Mouse (Mus musculus): ENCODE measurements around the gene Il11. TPM values are rescaled to one million over a fixed set of nuclear protein-coding genes. Genes with fewer than 3 reads are reported as not detected.

The Il11 gene
- polyA plus RNA-seq, 2 experiments = 0.03 TPM; not detected in 1

- H3K4me2 ChIP-seq (ENCODE audit: low read depth) = no peak within 1 kb of the TSS
- H3K4me1 ChIP-seq (replicated peaks; ENCODE audit: control insufficient read depth in 2 of 2, insufficient read depth in 2 of 2, low read length in 1 of 2) = no peaks in the 10 kb centered on the region
- 39% methylated on average over 3 of the region's 5 CpGs for WGBS (ENCODE audit: insufficient replicate concordance)
- no peak for ATAC-seq (ENCODE audit: insufficient read depth)
- no peak for DNase-seq (ENCODE audit: low read depth in 3 of 3, low spot score in 3 of 3)
- H3K27me3 ChIP-seq (ENCODE audit: control insufficient read depth, insufficient read depth, low read length) = peaks cover 25% of the 10 kb centered on the region
- H3K27ac ChIP-seq = no peak within 1 kb of the TSS
- H3K9ac ChIP-seq (replicated peaks) = no peak within 1 kb of the TSS
- no peaks in the 10 kb centered on the region for H3K36me3 ChIP-seq (replicated peaks; ENCODE audit: control insufficient read depth, insufficient read depth, low read depth)
- no peak within 1 kb of the TSS for H3K4me3 ChIP-seq (ENCODE audit: insufficient read depth in 1 of 2, low read depth in 2 of 2, low read length in 2 of 2)
- H3K9me3 ChIP-seq (ENCODE audit: control insufficient read depth, low read length) = no peaks in the 10 kb centered on the region
- no peak for TF ChIP-seq CTCF (IDR thresholded peaks at IDR 0.05; ENCODE audit: low read depth)
- no peak for TF ChIP-seq EP300 (IDR thresholded peaks at IDR 0.05; ENCODE audit: low read depth)
These were observed 11.5 kb downstream of the Il11 start, which contains the start of gene Fam71e2 for GRCm38 (mm10) chr7:4771202-4771601. Gene Fam71e2, minus strand, starts transcription at chr7:4771302.

GRCm38 (mm10) chr7:4764946-4765710 lies 17.5 kb downstream of the Il11 start:
- Histone ChIP-seq H3K4me2 (ENCODE audit: low read depth) (no peak overlapping the region), H3K9ac (replicated peaks) (no peak overlapping the region), H3K4me1 (replicated peaks; ENCODE audit: control insufficient read depth in 2 of 2, insufficient read depth in 2 of 2, low read length in 1 of 2) (no peaks in the 10 kb centered on the region), H3K27ac (no peak overlapping the region), H3K9me3 (ENCODE audit: control insufficient read depth, low read length) (no peaks in the 10 kb centered on the region), H3K36me3 (replicated peaks; ENCODE audit: control insufficient read depth, insufficient read depth, low read depth) (no peaks in the 10 kb centered on the region), H3K27me3 (ENCODE audit: control insufficient read depth, insufficient read depth, low read length) (peaks cover 7% of the 10 kb centered on the region), H3K4me3 (ENCODE audit: insufficient read depth in 1 of 2, low read depth in 2 of 2, low read length in 2 of 2) (no peak overlapping the region)
- TF ChIP-seq CTCF (IDR thresholded peaks at IDR 0.05; ENCODE audit: low read depth) = no peak
- TF ChIP-seq EP300 (IDR thresholded peaks at IDR 0.05; ENCODE audit: low read depth) = no peak
- ATAC-seq (ENCODE audit: insufficient read depth) (no peak), DNase-seq (ENCODE audit: low read depth in 3 of 3, low spot score in 3 of 3) (no peak)
- 25% methylated on average over 4 of the region's 4 CpGs for WGBS (ENCODE audit: insufficient replicate concordance)

- no peaks in the 10 kb centered on the region for H3K27me3 ChIP-seq (ENCODE audit: control insufficient read depth, insufficient read depth, low read length)
- no peak overlapping the region for H3K4me2 ChIP-seq (ENCODE audit: low read depth)
- no peak overlapping the region for H3K27ac ChIP-seq
- 19% methylated on average over 1 of the region's 1 CpGs for WGBS (ENCODE audit: insufficient replicate concordance)
- H3K36me3 ChIP-seq (replicated peaks; ENCODE audit: control insufficient read depth, insufficient read depth, low read depth) = no peaks in the 10 kb centered on the region
- no peaks in the 10 kb centered on the region for H3K9me3 ChIP-seq (ENCODE audit: control insufficient read depth, low read length)
- no peaks in the 10 kb centered on the region for H3K4me1 ChIP-seq (replicated peaks; ENCODE audit: control insufficient read depth in 2 of 2, insufficient read depth in 2 of 2, low read length in 1 of 2)
- no peak overlapping the region for H3K4me3 ChIP-seq (ENCODE audit: insufficient read depth in 1 of 2, low read depth in 2 of 2, low read length in 2 of 2)
- ATAC-seq (ENCODE audit: insufficient read depth) (no peak), DNase-seq (ENCODE audit: low read depth in 3 of 3, low spot score in 3 of 3) (no peak)
- no peak for TF ChIP-seq CTCF (IDR thresholded peaks at IDR 0.05; ENCODE audit: low read depth)
- no peak for TF ChIP-seq EP300 (IDR thresholded peaks at IDR 0.05; ENCODE audit: low read depth)
- no peak overlapping the region for H3K9ac ChIP-seq (replicated peaks)
These were observed 23.0 kb downstream of the Il11 start for GRCm38 (mm10) chr7:4759670-4760069.

- peaks cover 36% of the 10 kb centered on the region in 2 experiments for H3K4me1 ChIP-seq (replicated peaks; ENCODE audit: control insufficient read depth in 2 of 2, insufficient read depth in 2 of 2, low read length in 1 of 2)
- peak; percentile 86 to 91 (median 87) for DNase-seq (ENCODE audit: low read depth in 3 of 3, low spot score in 3 of 3)
- no peaks in the 10 kb centered on the region; the same call in 1 of the 2 replicates for H3K36me3 ChIP-seq (replicated peaks; ENCODE audit: control insufficient read depth, insufficient read depth, low read depth)
- peak; percentile 83 for ATAC-seq (ENCODE audit: insufficient read depth)
- H3K9ac ChIP-seq (replicated peaks) = peak within 1 kb of the TSS; percentile 58
- WGBS (ENCODE audit: insufficient replicate concordance) = 4% methylated on average over 24 of the region's 24 CpGs
- H3K27ac ChIP-seq = peak within 1 kb of the TSS; percentile 71
- no peaks in the 10 kb centered on the region for H3K9me3 ChIP-seq (ENCODE audit: control insufficient read depth, low read length)
- TF ChIP-seq CTCF (IDR thresholded peaks at IDR 0.05; ENCODE audit: low read depth) (peak; percentile 19), EP300 (IDR thresholded peaks at IDR 0.05; ENCODE audit: low read depth) (no peak)
- peak within 1 kb of the TSS; percentile 60 to 75 for H3K4me3 ChIP-seq (ENCODE audit: insufficient read depth in 1 of 2, low read depth in 2 of 2, low read length in 2 of 2)
- H3K27me3 ChIP-seq (ENCODE audit: control insufficient read depth, insufficient read depth, low read length) = no peaks in the 10 kb centered on the region
- H3K4me2 ChIP-seq (ENCODE audit: low read depth) = peak within 1 kb of the TSS; percentile 63
These were observed 29.7 kb downstream of the Il11 start, which contains the start of gene Cox6b2 for GRCm38 (mm10) chr7:4752821-4753570. Gene Cox6b2, minus strand, starts transcription at chr7:4753094.
